Mouse (Mus musculus): ENCODE measurements around the gene Galnt6.
A peak's percentile ranks its signal among the peaks of the same experiment; 100 is the strongest.

The Galnt6 gene

GRCm38 (mm10) chr15:100680381-100680780 lies 48.8 kb downstream of the Galnt6 start:
- peak; percentile 72 for DNase-seq

GRCm38 (mm10) chr15:100679005-100679404 lies 50.2 kb downstream of the Galnt6 start:
- no peak for DNase-seq

- DNase-seq: no peak
These were observed 50.6 kb downstream of the Galnt6 start for GRCm38 (mm10) chr15:100678581-100678980.

- no peak for DNase-seq
These were observed 51.5 kb downstream of the Galnt6 start for GRCm38 (mm10) chr15:100677675-100678074.

- DNase-seq: no peak
These were observed 52.7 kb downstream of the Galnt6 start for GRCm38 (mm10) chr15:100676521-100676920.

GRCm38 (mm10) chr15:100675486-100675885 lies 53.7 kb downstream of the Galnt6 start:
- DNase-seq: no peak

- DNase-seq: no peak
These were observed 54.6 kb downstream of the Galnt6 start for GRCm38 (mm10) chr15:100674566-100674965.

- no peak for DNase-seq
These were observed 55.4 kb downstream of the Galnt6 start for GRCm38 (mm10) chr15:100673585-100674391.

GRCm38 (mm10) chr15:100670833-100671232 lies 58.3 kb downstream of the Galnt6 start:
- DNase-seq: no peak

GRCm38 (mm10) chr15:100670004-100670403 lies 59.2 kb downstream of the Galnt6 start:
- DNase-seq: no peak

GRCm38 (mm10) chr15:100669337-100669736 lies 59.8 kb downstream of the Galnt6 start, which contains the start of gene Bin2:
TSS of gene Bin2 (minus strand) at chr15:100669553.
- DNase-seq: peak; percentile 95

GRCm38 (mm10) chr15:100667871-100668545 lies 61.2 kb downstream of the Galnt6 start:
- DNase-seq: peak; percentile 55

GRCm38 (mm10) chr15:100667420-100667819 lies 61.8 kb downstream of the Galnt6 start:
- no peak for DNase-seq

- peak; percentile 52 for DNase-seq
These were observed 62.3 kb downstream of the Galnt6 start for GRCm38 (mm10) chr15:100666851-100667250.

GRCm38 (mm10) chr15:100666219-100666696 lies 62.9 kb downstream of the Galnt6 start:
- DNase-seq: peak; percentile 52

GRCm38 (mm10) chr15:100665411-100666218 lies 63.6 kb downstream of the Galnt6 start:
- no peak for DNase-seq

- DNase-seq: peak; percentile 63
These were observed 64.3 kb downstream of the Galnt6 start for GRCm38 (mm10) chr15:100664813-100665274.

- DNase-seq: no peak
These were observed 68.4 kb downstream of the Galnt6 start for GRCm38 (mm10) chr15:100660805-100661204.

GRCm38 (mm10) chr15:100660306-100660705 lies 68.9 kb downstream of the Galnt6 start:
- no peak for DNase-seq

GRCm38 (mm10) chr15:100655201-100655600 lies 74.0 kb downstream of the Galnt6 start:
- DNase-seq: no peak

- DNase-seq: no peak
These were observed 74.9 kb downstream of the Galnt6 start for GRCm38 (mm10) chr15:100654271-100654670.

- no peak for DNase-seq
These were observed 77.6 kb downstream of the Galnt6 start for GRCm38 (mm10) chr15:100651610-100652009.

- no peak for DNase-seq
These were observed 79.1 kb downstream of the Galnt6 start for GRCm38 (mm10) chr15:100650111-100650510.
